Comparison of ENCODE assay signal across 7 mouse cellular contexts in genomic region chr7:142967884-142968808, GRCm38 (mm10). TPM values are rescaled to one million over a fixed set of nuclear protein-coding genes. Genes with fewer than 3 reads are reported as not detected.
A peak's percentile ranks its signal among the peaks of the same experiment; 100 is the strongest.
DNase-seq lines count a peak whose midpoint lies in the region; ATAC-seq lines count a peak whose summit lies in the region.

No protein-coding gene starts in this region.

- peak; percentile 61 for ATAC-seq in kidney, embryonic 15.5 days (replicated peaks; ENCODE audit: low FRiP score)
- ATAC-seq in midbrain, embryonic 15.5 days (replicated peaks): peak; percentile 87
- peak; percentile 46; the same call in 1 of the 2 replicates for ATAC-seq in stomach, embryonic 16.5 days (ENCODE audit: insufficient read depth, low FRiP score)

- peaks cover 83% of the 10 kb centered on the region for H3K27me3 ChIP-seq in kidney, embryonic 15.5 days
- H3K27me3 ChIP-seq in midbrain, embryonic 15.5 days (replicated peaks): peaks cover 70% of the 10 kb centered on the region
- H3K27me3 ChIP-seq in stomach, embryonic 16.5 days (ENCODE audit: control insufficient read depth, insufficient read depth, low read length): peaks cover 53% of the 10 kb centered on the region

- H3K9me3 ChIP-seq in kidney, embryonic 15.5 days (replicated peaks): no peaks in the 10 kb centered on the region
- H3K9me3 ChIP-seq in midbrain, embryonic 15.5 days: no peaks in the 10 kb centered on the region
- no peaks in the 10 kb centered on the region for H3K9me3 ChIP-seq in stomach, embryonic 16.5 days (replicated peaks; ENCODE audit: control insufficient read depth, low read length)

- H3K4me3 ChIP-seq in kidney, embryonic 15.5 days (replicated peaks): peak overlapping the region; percentile 48
- H3K4me3 ChIP-seq in midbrain, embryonic 15.5 days: peak overlapping the region; percentile 44
- H3K4me3 ChIP-seq in stomach, embryonic 16.5 days (replicated peaks; ENCODE audit: low read length): peak overlapping the region; percentile 52

- H3K4me1 ChIP-seq in kidney, embryonic 15.5 days: peaks cover 26% of the 10 kb centered on the region
- peaks cover 26% of the 10 kb centered on the region for H3K4me1 ChIP-seq in midbrain, embryonic 15.5 days
- H3K4me1 ChIP-seq in stomach, embryonic 16.5 days (ENCODE audit: control insufficient read depth, insufficient read depth, low read length): peaks cover 13% of the 10 kb centered on the region; the same call in 1 of the 2 replicates

- peak overlapping the region; percentile 89 for H3K4me2 ChIP-seq in kidney, embryonic 15.5 days
- peak overlapping the region; percentile 91 for H3K4me2 ChIP-seq in midbrain, embryonic 15.5 days
- H3K4me2 ChIP-seq in stomach, embryonic 16.5 days (ENCODE audit: low read depth, low read length): peak overlapping the region; percentile 94

- no peaks in the 10 kb centered on the region for H3K36me3 ChIP-seq in kidney, embryonic 15.5 days
- no peaks in the 10 kb centered on the region for H3K36me3 ChIP-seq in midbrain, embryonic 15.5 days (replicated peaks)
- H3K36me3 ChIP-seq in stomach, embryonic 16.5 days (ENCODE audit: control insufficient read depth, insufficient read depth, low read length): no peaks in the 10 kb centered on the region

- peak overlapping the region; percentile 35 for H3K9ac ChIP-seq in kidney, embryonic 15.5 days
- peak overlapping the region; percentile 28 for H3K9ac ChIP-seq in midbrain, embryonic 15.5 days
- peak overlapping the region; percentile 67 for H3K9ac ChIP-seq in stomach, embryonic 16.5 days (ENCODE audit: low read length)

- peak overlapping the region; percentile 10; the same call in 1 of the 2 replicates for H3K27ac ChIP-seq in kidney, embryonic 15.5 days
- H3K27ac ChIP-seq in midbrain, embryonic 15.5 days: no peak overlapping the region
- H3K27ac ChIP-seq in stomach, embryonic 16.5 days (ENCODE audit: low read length): peak overlapping the region; percentile 88

- WGBS in kidney, embryonic 15.5 days: under 1% methylated on average over 90 of the region's 90 CpGs
- under 1% methylated on average over 90 of the region's 90 CpGs for WGBS in midbrain, embryonic 15.5 days
- under 1% methylated on average over 90 of the region's 90 CpGs for WGBS in stomach, embryonic 16.5 days

- DNase-seq in adrenal gland, adult (ENCODE audit: inconsistent age in 2 of 2, low spot score in 1 of 2): peak; percentile 36 to 81
- peak; percentile 54 for DNase-seq in brain, embryonic 18.5 days (ENCODE audit: low read depth, low spot score)
- peak; percentile 30 to 64 for DNase-seq in frontal cortex, postnatal 14 days (ENCODE audit: low spot score in 2 of 2)
- DNase-seq in liver: peak; percentile 60

RNA-seq across cellular contexts. Expression of gene Ascl2, which starts 0.9 kb away (rescaled TPM):
- 0.73 and 1.1 TPM in 2 replicates for polyA plus RNA-seq in kidney, embryonic 15.5 days (2015; fragmentation: Nextera tagmentation; extraction: Ambion mirVana)
- polyA plus RNA-seq in midbrain, embryonic 15.5 days (2015; fragmentation: Nextera tagmentation; extraction: Ambion mirVana): 0.20 and 0.58 TPM in 2 replicates
- 6.2 and 6.7 TPM in 2 replicates for polyA plus RNA-seq in stomach, embryonic 16.5 days (2015; fragmentation: Nextera tagmentation; extraction: Ambion mirVana)

RNA-seq across cellular contexts. Expression of gene Tspan32, which starts 36.7 kb away (rescaled TPM):
- polyA plus RNA-seq in kidney, embryonic 15.5 days (2015; fragmentation: Nextera tagmentation; extraction: Ambion mirVana): 2.2 and 2.3 TPM in 2 replicates
- polyA plus RNA-seq in midbrain, embryonic 15.5 days (2015; fragmentation: Nextera tagmentation; extraction: Ambion mirVana): 0.66 and 0.97 TPM in 2 replicates
- 4.1 and 6.0 TPM in 2 replicates for polyA plus RNA-seq in stomach, embryonic 16.5 days (2015; fragmentation: Nextera tagmentation; extraction: Ambion mirVana)

RNA-seq across cellular contexts. Expression of gene Th, which starts 37.2 kb away (rescaled TPM):
- 5.5 and 35.4 TPM in 2 replicates for polyA plus RNA-seq in kidney, embryonic 15.5 days (2015; fragmentation: Nextera tagmentation; extraction: Ambion mirVana)
- polyA plus RNA-seq in midbrain, embryonic 15.5 days (2015; fragmentation: Nextera tagmentation; extraction: Ambion mirVana): 34.3 and 35.5 TPM in 2 replicates
- polyA plus RNA-seq in stomach, embryonic 16.5 days (2015; fragmentation: Nextera tagmentation; extraction: Ambion mirVana): 3.0 and 4.0 TPM in 2 replicates
